Mouse (Mus musculus): ENCODE data around the gene Sstr3. TPM values are rescaled to one million over a fixed set of nuclear protein-coding genes. Genes with fewer than 3 reads are reported as not detected.

Sstr3 gene
- total and polyA plus RNA-seq, 2 experiments from 2014 or later = 0.04 to 0.12 TPM

DNA sequence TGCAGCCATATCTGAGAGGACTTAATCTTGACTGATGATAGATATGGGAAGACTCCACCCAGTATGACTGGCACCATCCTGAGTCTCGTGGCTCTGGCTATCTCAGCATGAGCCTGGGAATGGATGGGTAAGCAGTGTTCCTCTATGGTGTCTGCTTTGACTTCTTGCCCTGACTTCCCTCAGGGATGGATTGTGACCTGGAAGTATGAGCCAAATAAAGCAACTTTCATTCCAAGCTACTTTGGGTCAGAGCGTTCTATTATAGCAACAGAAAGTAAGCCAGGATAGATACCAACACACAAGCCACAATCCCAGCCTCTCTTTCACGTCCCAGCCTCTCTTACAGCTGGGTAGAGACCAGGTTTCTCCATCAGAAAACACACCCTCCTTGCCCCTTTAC is 38.9 kb downstream of the Sstr3 start:
- Histone ChIP-seq H3K27ac (ENCODE audit: low read depth) (no peak overlapping the region), H3K27me3 (ENCODE audit: control insufficient read depth, insufficient read depth, low read length) (no peaks in the 10 kb centered on the region), H3K9ac (replicated peaks; ENCODE audit: low read depth, low read length) (no peak overlapping the region), H3K4me3 (ENCODE audit: low read depth, low read length) (no peak overlapping the region), H3K4me1 (ENCODE audit: control insufficient read depth, insufficient read depth) (peaks cover 3% of the 10 kb centered on the region; the same call in 1 of the 2 replicates), H3K36me3 (replicated peaks; ENCODE audit: control insufficient read depth, insufficient read depth, low read length) (no peaks in the 10 kb centered on the region), H3K9me3 (replicated peaks; ENCODE audit: control insufficient read depth, low read length) (no peaks in the 10 kb centered on the region), H3K4me2 (ENCODE audit: low read depth, low read length) (no peak overlapping the region)
- DNase-seq (ENCODE audit: low spot score) = no peak
- 61% methylated on average over 3 of the region's 3 CpGs for WGBS
- TF ChIP-seq CTCF (IDR thresholded peaks at IDR 0.05; ENCODE audit: low read depth) (no peak), EP300 (IDR thresholded peaks at IDR 0.05; ENCODE audit: low read depth) (no peak)
- ATAC-seq (ENCODE audit: insufficient read depth, low read depth) = no peak

DNA sequence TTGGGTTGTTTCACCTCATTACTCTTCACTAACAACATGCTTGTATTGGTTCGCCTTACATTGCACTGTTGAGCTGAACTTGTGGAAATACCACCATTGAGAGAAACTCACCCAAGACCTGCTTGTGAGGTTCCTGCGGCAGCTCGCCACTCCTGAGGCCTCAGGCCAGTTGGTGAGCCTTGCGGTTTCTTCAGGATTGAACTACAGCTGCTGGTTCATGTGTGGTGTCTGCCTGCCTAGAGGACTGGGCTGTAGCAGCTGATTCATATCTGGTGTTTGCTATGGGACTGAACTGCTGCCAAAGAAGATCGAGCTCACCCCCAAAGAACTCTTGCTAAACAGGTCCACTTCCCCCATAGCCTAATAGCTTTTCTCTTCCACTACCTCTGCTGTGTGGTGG is 39.7 kb downstream of the Sstr3 start:
- no peak overlapping the region for H3K27ac ChIP-seq (ENCODE audit: low read depth)
- no peak for TF ChIP-seq EP300 (IDR thresholded peaks at IDR 0.05; ENCODE audit: low read depth)
- no peak for TF ChIP-seq CTCF (IDR thresholded peaks at IDR 0.05; ENCODE audit: low read depth)
- peaks cover 3% of the 10 kb centered on the region; the same call in 1 of the 2 replicates for H3K4me1 ChIP-seq (ENCODE audit: control insufficient read depth, insufficient read depth)
- no peaks in the 10 kb centered on the region for H3K36me3 ChIP-seq (replicated peaks; ENCODE audit: control insufficient read depth, insufficient read depth, low read length)
- no peak overlapping the region for H3K9ac ChIP-seq (replicated peaks; ENCODE audit: low read depth, low read length)
- H3K9me3 ChIP-seq (replicated peaks; ENCODE audit: control insufficient read depth, low read length) = no peaks in the 10 kb centered on the region
- no peaks in the 10 kb centered on the region for H3K27me3 ChIP-seq (ENCODE audit: control insufficient read depth, insufficient read depth, low read length)
- H3K4me2 ChIP-seq (ENCODE audit: low read depth, low read length) = no peak overlapping the region
- 89% methylated on average over 5 of the region's 5 CpGs for WGBS
- DNase-seq (ENCODE audit: low spot score) (no peak), ATAC-seq (ENCODE audit: insufficient read depth, low read depth) (no peak)
- no peak overlapping the region for H3K4me3 ChIP-seq (ENCODE audit: low read depth, low read length)

DNA sequence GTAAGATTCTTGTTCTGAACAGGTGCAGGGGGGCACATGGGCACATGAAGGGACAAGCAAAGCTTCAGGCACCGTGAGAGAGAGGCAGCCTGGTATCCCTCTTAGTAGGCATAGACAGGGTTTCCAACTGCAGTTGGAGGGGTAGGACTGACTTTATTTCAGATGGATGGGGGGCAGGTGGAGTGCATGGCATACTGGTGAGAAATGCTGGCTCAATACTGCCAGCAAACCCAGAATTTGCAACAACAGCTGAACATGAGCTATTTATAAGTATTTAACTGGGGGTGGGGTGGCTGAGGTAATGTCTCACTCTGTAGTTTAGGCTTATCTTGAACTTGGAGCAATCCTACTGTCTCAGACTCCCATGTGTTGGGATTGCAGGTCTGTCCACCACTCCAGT is 40.5 kb downstream of the Sstr3 start:
- no peaks in the 10 kb centered on the region for H3K27me3 ChIP-seq (ENCODE audit: control insufficient read depth, insufficient read depth, low read length)
- H3K9ac ChIP-seq (replicated peaks; ENCODE audit: low read depth, low read length) = no peak overlapping the region
- H3K4me3 ChIP-seq (ENCODE audit: low read depth, low read length) = no peak overlapping the region
- DNase-seq (ENCODE audit: low spot score) (no peak), ATAC-seq (ENCODE audit: insufficient read depth, low read depth) (no peak)
- H3K36me3 ChIP-seq (replicated peaks; ENCODE audit: control insufficient read depth, insufficient read depth, low read length) = no peaks in the 10 kb centered on the region
- H3K9me3 ChIP-seq (replicated peaks; ENCODE audit: control insufficient read depth, low read length) = no peaks in the 10 kb centered on the region
- H3K27ac ChIP-seq (ENCODE audit: low read depth) = no peak overlapping the region
- H3K4me2 ChIP-seq (ENCODE audit: low read depth, low read length) = no peak overlapping the region
- H3K4me1 ChIP-seq (ENCODE audit: control insufficient read depth, insufficient read depth) = peaks cover 3% of the 10 kb centered on the region; the same call in 1 of the 2 replicates
- WGBS = 57% methylated on average over 1 of the region's 1 CpGs
- TF ChIP-seq CTCF (IDR thresholded peaks at IDR 0.05; ENCODE audit: low read depth) (no peak), EP300 (IDR thresholded peaks at IDR 0.05; ENCODE audit: low read depth) (no peak)

DNA sequence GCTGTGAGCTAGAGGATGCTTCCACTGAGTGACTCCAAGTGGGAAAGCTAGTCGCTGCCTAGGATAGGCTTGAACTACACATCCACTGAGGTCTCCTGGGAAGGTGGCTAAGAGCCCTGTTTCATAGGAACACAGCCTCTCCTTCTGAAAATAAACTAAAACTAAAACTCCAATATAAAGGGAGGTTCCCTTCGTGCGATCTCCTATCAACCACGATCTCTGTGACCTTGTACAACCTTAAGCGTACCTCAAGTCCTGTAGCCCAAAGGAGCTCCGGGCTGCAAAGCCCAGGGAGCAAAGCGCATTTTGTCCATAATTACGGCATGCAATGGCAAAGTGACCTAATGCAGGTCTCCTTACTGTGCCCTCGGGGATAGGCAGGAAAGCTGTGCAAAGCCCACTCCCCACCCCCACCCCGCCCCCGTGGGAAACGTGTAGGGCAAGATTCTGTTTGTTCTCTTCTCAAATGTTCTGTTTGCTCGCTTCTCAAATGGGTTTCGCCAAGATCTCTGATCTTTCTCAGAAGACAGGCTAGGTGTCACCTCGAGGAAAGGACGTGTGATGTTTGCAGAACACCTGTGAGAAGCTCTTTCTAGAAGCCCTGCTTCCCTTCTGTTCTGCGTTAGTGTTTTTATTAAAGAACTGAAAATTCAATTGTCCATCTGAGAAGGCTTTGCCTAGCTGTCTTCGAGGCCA is 41.9 kb downstream of the Sstr3 start:
- ATAC-seq (ENCODE audit: insufficient read depth, low read depth) = no peak
- H3K36me3 ChIP-seq (replicated peaks; ENCODE audit: control insufficient read depth, insufficient read depth, low read length) = no peaks in the 10 kb centered on the region
- no peak for DNase-seq (ENCODE audit: low spot score)
- H3K9ac ChIP-seq (replicated peaks; ENCODE audit: low read depth, low read length) = no peak overlapping the region
- no peak overlapping the region for H3K4me2 ChIP-seq (ENCODE audit: low read depth, low read length)
- no peak for TF ChIP-seq CTCF (IDR thresholded peaks at IDR 0.05; ENCODE audit: low read depth)
- no peak for TF ChIP-seq EP300 (IDR thresholded peaks at IDR 0.05; ENCODE audit: low read depth)
- H3K27ac ChIP-seq (ENCODE audit: low read depth) = no peak overlapping the region
- H3K9me3 ChIP-seq (replicated peaks; ENCODE audit: control insufficient read depth, low read length) = no peaks in the 10 kb centered on the region
- H3K4me1 ChIP-seq (ENCODE audit: control insufficient read depth, insufficient read depth) = no peaks in the 10 kb centered on the region
- no peak overlapping the region for H3K4me3 ChIP-seq (ENCODE audit: low read depth, low read length)
- H3K27me3 ChIP-seq (ENCODE audit: control insufficient read depth, insufficient read depth, low read length) = no peaks in the 10 kb centered on the region
- WGBS = 79% methylated on average over 18 of the region's 18 CpGs

DNA sequence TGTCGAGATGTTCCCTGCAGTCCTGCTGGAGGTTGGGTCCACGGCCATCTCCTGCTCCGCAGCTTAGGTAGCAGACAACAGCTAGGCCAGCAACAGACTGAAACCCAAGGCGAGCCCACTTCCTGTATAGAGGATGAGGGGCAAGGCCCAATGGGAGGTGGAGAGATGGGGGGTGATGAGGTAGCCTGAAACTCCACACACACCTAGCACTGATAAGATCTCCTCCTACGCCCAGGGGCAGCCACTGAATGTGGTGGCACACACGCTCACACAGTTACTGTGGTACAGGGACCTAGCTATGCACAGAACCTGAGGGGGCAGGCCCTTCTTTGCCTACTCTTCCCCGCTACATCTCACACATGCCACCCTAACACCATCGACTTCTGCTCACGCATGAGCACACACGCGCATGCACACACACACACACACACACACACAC is 49.5 kb downstream of the Sstr3 start, which contains the start of gene Il2rb:
Il2rb (minus strand) TSS at position 304 of the 439 bp plus-strand sequence.
- no peaks in the 10 kb centered on the region for H3K27me3 ChIP-seq (ENCODE audit: control insufficient read depth, insufficient read depth, low read length)
- H3K4me1 ChIP-seq (ENCODE audit: control insufficient read depth, insufficient read depth) = no peaks in the 10 kb centered on the region
- H3K27ac ChIP-seq (ENCODE audit: low read depth) = no peak within 1 kb of the TSS
- ATAC-seq (ENCODE audit: insufficient read depth, low read depth) = no peak
- no peak within 1 kb of the TSS for H3K4me3 ChIP-seq (ENCODE audit: low read depth, low read length)
- no peaks in the 10 kb centered on the region for H3K9me3 ChIP-seq (replicated peaks; ENCODE audit: control insufficient read depth, low read length)
- DNase-seq (ENCODE audit: low spot score) = no peak
- 85% methylated on average over 11 of the region's 11 CpGs for WGBS
- no peaks in the 10 kb centered on the region for H3K36me3 ChIP-seq (replicated peaks; ENCODE audit: control insufficient read depth, insufficient read depth, low read length)
- TF ChIP-seq EP300 (IDR thresholded peaks at IDR 0.05; ENCODE audit: low read depth) (no peak), CTCF (IDR thresholded peaks at IDR 0.05; ENCODE audit: low read depth) (no peak)
- H3K4me2 ChIP-seq (ENCODE audit: low read depth, low read length) = no peak within 1 kb of the TSS
- H3K9ac ChIP-seq (replicated peaks; ENCODE audit: low read depth, low read length) = no peak within 1 kb of the TSS
